Mouse (Mus musculus): Measurements from ENCODE around the gene Hint1.

DNA sequence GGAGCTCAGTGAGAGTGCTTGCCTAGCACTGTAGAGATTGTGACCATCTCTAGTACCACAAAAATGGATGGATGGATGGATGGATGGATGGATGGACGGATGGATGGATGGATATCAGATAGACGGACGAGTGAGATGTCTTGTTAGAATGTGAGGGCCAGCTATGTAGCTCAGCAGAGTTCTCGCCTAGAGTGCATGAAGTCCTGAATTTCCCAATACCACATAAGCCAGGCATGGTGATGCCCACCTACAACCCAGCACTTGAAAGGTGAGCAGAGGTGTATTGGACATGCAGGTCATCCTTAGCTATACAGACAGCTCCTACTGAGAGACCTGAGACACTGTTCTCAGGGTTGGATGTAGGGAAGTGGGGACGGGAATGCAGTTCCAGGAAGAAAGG lies 25.2 kb downstream of the Hint1 start:
- no peak for TF ChIP-seq CTCF (IDR thresholded peaks at IDR 0.05; ENCODE audit: borderline replicate concordance, control insufficient read depth, extremely low read depth, insufficient read depth, low read length, poor library complexity)
- no peak for TF ChIP-seq POLR2A (IDR thresholded peaks at IDR 0.05; ENCODE audit: control insufficient read depth, extremely low read depth, insufficient read depth, low read length, poor library complexity)
